Mouse (Mus musculus): ENCODE results near the gene Myod1. TPM values are rescaled to one million over a fixed set of nuclear protein-coding genes. Genes with fewer than 3 reads are reported as not detected.
A peak's percentile ranks its signal among the peaks of the same experiment; 100 is the strongest.

The Myod1 gene
- polyA plus RNA-seq, 1 experiment from 2014 or later: 2.2 TPM

DNA sequence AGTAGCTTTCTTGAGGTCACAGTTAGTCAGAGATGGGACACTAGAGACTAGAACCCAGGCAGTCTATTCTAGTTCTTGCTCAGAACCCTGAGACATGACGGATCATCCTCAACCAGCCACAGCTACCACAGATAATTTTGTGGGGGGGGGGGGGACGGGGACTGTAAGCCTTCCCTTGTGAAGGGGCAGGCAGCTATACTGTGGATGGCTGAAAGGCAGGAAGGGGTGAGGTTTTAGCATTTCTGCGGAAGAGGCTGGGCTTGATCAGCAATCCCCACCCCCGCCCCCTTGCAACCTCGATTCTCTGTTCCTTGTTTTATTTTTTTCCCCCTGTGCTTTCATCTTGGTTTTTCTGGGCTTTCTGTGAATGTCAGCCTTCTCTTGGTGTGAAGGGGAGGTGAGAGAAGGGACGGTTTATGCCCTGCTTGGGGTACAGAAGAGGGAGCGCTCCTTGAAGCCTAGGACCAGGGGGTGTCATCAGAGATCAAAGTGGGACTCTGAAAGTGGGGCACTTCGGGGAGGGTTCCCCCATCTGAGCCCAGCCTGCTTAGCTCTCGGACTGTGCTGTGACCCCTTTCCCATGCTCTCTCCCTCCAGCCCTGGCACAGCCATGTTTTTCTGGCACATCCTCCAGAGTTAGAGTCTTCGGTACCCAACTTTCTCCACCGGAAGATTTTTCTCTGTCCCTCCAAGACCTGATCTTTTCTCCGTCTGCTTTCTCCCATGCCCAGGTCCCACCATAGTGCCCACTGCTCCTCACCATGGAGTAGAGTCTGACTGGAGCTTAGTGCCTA lies 17.6 kb downstream of the Myod1 start:
- peaks cover 58% of the 10 kb centered on the region for H3K27me3 ChIP-seq
- WGBS: 53% methylated on average over 12 of the region's 12 CpGs
- no peaks in the 10 kb centered on the region for H3K9me3 ChIP-seq
- peaks cover 29% of the 10 kb centered on the region for H3K4me1 ChIP-seq (replicated peaks)
- no peak overlapping the region for H3K4me3 ChIP-seq
- no peak overlapping the region for H3K27ac ChIP-seq (replicated peaks)
- H3K4me2 ChIP-seq: no peak overlapping the region
- no peak for ATAC-seq (ENCODE audit: low read depth)
- no peaks in the 10 kb centered on the region for H3K36me3 ChIP-seq
- H3K9ac ChIP-seq: no peak overlapping the region

DNA sequence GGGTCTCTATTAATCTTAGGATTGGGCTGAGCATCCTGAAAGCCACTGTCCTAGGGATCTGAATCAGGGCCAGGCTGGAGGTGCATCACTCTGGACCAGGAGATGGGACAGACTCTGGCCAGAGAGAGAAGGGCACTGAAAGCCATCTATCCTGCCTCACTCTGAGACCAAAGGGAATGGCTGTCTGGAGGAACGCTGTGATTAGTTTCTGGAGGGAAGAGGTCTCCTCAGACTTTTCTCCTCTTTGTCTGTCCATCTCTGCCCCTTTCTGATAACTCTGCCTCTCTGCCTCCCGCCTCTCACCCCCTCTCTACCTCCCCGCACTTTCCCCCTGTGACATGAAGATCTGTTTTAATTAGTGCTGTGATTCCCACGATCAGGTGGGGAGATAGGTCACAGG lies 18.7 kb downstream of the Myod1 start:
- Histone ChIP-seq H3K4me1 (replicated peaks) (peaks cover 39% of the 10 kb centered on the region), H3K4me3 (no peak overlapping the region), H3K27ac (replicated peaks) (no peak overlapping the region), H3K27me3 (peaks cover 62% of the 10 kb centered on the region), H3K9me3 (no peaks in the 10 kb centered on the region), H3K36me3 (no peaks in the 10 kb centered on the region), H3K9ac (no peak overlapping the region), H3K4me2 (no peak overlapping the region)
- no peak for ATAC-seq (ENCODE audit: low read depth)
- WGBS: 66% methylated on average over 4 of the region's 4 CpGs

DNA sequence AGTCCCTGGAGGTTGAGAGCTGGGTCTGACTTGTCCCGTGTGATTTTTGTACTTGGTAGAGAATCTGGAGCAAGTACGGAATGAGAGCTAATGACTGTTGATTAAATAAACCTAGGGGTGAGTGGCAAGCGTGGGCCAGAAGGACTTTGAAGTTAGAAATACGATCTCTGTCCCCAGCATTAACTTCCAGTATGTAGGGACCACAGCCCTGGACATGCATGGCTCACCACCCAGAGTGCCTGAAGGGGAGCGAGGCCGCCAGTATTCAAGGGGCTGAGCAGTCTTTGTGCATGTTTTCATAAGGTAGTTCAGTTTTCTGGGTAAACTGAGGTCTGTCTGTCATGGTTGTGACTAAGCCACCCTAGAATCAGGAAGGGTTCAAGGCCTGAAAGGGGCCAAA lies 19.3 kb downstream of the Myod1 start:
- H3K4me3 ChIP-seq: peak overlapping the region; percentile 86
- H3K4me2 ChIP-seq: peak overlapping the region; percentile 65
- no peaks in the 10 kb centered on the region for H3K9me3 ChIP-seq
- no peak for ATAC-seq (ENCODE audit: low read depth)
- peaks cover 46% of the 10 kb centered on the region for H3K4me1 ChIP-seq (replicated peaks)
- no peak overlapping the region for H3K9ac ChIP-seq
- peaks cover 66% of the 10 kb centered on the region for H3K27me3 ChIP-seq
- no peaks in the 10 kb centered on the region for H3K36me3 ChIP-seq
- H3K27ac ChIP-seq (replicated peaks): no peak overlapping the region
- 44% methylated on average over 6 of the region's 6 CpGs for WGBS

DNA sequence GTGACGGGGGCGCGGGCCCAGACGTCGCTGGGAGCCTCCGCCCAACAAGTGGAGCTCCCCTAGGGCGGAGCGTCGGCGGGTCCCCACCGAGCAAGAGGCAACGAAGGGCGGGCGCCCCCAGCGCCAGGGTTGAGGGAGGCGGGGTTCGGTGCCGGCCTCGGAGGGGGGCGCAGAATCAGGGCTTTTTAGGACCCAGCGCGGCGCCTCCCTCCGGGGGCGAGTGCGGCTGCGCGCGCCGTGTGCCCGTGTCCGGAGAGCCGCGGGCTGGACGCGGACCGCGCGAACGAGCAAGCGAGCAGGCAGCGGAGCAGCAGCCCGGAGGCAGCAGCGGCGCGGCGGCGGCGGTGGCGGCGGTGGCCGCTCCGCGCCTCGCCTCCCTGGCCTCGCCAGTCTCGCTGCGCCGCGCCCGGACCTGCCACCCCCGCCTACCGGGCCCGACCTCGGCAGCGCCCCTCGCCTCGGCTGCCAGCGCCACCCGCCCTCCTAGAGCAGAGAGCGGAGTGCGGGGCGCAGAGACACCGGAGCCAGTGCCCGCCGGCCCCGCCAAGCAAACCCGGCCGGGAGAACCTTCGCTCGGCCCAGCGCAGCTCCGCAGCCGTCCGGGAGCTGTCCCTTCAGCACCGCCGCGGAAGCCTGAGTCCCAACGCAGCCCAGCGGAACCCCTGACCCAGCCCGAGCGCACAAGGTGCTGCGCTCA lies 20.1 kb downstream of the Myod1 start, which contains the start of gene Kcnc1:
TSS of gene Kcnc1 (plus strand) at position 267 of the 697 bp plus-strand sequence.
- peak; percentile 64 for ATAC-seq (ENCODE audit: low read depth)
- peaks cover 53% of the 10 kb centered on the region for H3K4me1 ChIP-seq (replicated peaks)
- peak within 1 kb of the TSS; percentile 86 for H3K27ac ChIP-seq (replicated peaks)
- H3K4me2 ChIP-seq: peak within 1 kb of the TSS; percentile 65
- peaks cover 65% of the 10 kb centered on the region for H3K27me3 ChIP-seq
- H3K9me3 ChIP-seq: no peaks in the 10 kb centered on the region
- no peaks in the 10 kb centered on the region for H3K36me3 ChIP-seq
- peak within 1 kb of the TSS; percentile 96 for H3K9ac ChIP-seq
- peak within 1 kb of the TSS; percentile 86 for H3K4me3 ChIP-seq
- under 1% methylated on average over 65 of the region's 93 CpGs for WGBS

DNA sequence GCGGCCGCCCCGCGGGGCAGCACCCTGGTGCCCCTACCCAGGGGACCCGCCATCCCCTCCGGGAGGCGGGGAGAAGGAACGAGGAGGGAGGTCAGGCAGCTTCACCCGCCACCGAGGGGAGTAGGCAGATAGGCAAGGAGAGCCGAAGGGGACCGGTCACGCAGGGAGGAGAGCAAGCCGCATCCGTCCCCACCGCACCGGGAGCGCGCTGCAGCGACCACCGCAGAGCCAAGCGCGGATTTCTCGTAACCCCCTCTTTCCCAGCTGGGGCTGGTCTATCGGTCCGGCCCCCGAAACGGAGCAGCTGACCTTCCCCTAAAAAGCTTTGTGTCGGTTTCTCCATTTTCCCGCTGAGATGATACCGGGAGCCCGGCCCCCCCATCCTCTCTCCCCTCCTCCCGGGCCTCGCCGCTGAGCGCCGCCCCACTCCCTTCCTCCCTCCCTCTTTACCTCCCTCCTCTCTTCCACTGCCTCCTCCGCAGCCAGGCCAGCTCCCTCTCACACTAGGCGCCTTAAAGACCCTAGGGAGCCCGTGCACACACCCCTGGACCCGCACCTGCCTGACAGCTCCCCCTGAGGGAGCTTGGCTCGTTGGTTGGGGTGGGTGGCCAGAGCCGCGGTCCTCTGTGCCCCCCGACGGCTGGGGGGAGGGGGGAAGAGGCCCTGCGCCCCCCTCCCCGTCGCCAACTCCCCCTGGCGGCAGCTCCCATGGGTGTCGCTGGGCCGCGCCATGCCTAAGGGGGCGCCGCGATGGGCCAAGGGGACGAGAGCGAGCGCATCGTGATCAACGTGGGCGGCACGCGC lies 20.9 kb downstream of the Myod1 start:
- under 1% methylated on average over 60 of the region's 64 CpGs for WGBS
- Histone ChIP-seq H3K9me3 (no peaks in the 10 kb centered on the region), H3K9ac (peak overlapping the region; percentile 96), H3K27ac (replicated peaks) (peak overlapping the region; percentile 86), H3K27me3 (peaks cover 58% of the 10 kb centered on the region), H3K4me2 (peak overlapping the region; percentile 65), H3K36me3 (no peaks in the 10 kb centered on the region), H3K4me3 (peak overlapping the region; percentile 86), H3K4me1 (replicated peaks) (peaks cover 60% of the 10 kb centered on the region)
- ATAC-seq (ENCODE audit: low read depth): peak; percentile 57

DNA sequence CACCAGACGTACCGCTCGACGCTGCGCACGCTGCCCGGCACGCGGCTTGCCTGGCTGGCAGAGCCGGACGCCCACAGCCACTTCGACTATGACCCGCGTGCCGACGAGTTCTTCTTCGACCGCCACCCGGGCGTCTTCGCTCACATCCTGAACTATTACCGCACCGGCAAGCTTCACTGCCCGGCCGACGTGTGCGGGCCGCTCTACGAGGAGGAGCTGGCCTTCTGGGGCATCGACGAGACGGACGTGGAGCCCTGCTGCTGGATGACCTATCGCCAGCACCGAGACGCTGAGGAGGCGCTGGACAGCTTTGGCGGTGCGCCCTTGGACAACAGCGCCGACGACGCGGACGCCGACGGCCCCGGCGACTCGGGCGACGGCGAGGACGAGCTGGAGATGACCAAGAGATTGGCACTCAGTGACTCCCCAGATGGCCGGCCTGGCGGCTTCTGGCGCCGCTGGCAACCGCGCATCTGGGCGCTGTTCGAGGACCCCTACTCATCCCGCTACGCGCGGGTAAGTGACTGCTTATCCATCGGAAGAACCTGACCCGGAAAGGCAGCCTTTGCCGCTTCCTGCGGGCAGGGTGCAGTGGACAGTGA lies 21.6 kb downstream of the Myod1 start:
- whole genome bisulfite sequencing: 11% methylated on average over 70 of the region's 70 CpGs
- Histone ChIP-seq H3K4me1 (replicated peaks) (peaks cover 62% of the 10 kb centered on the region), H3K36me3 (no peaks in the 10 kb centered on the region), H3K27ac (replicated peaks) (no peak overlapping the region), H3K9ac (peak overlapping the region; percentile 96), H3K4me2 (peak overlapping the region; percentile 65), H3K4me3 (peak overlapping the region; percentile 86), H3K9me3 (no peaks in the 10 kb centered on the region), H3K27me3 (peaks cover 57% of the 10 kb centered on the region)
- ATAC-seq (ENCODE audit: low read depth): no peak

DNA sequence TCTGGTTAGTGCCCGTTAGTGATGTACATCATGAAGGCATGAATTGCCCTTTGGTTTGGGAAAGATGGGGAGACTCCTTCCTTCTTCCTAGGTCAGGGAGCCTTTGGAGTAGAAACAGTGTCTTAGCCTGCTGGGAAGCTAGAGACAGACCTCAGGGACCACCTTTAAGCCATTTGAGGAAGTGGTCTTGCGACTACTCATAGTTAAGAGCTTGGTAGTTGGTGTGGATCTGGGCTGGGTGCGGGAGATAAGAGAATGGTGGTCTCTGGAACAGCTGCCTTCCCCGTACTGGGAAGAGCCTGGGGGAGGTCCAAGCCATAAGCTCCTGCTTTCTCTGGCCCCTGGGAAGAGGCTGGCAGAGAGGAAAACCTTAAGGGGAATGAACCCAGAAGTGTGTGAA lies 22.3 kb downstream of the Myod1 start:
- Histone ChIP-seq H3K9me3 (no peaks in the 10 kb centered on the region), H3K4me1 (replicated peaks) (peaks cover 64% of the 10 kb centered on the region), H3K9ac (peak overlapping the region; percentile 96; the same call in 1 of the 2 replicates), H3K27ac (replicated peaks) (no peak overlapping the region), H3K27me3 (peaks cover 53% of the 10 kb centered on the region), H3K4me3 (peak overlapping the region; percentile 86), H3K4me2 (peak overlapping the region; percentile 65), H3K36me3 (no peaks in the 10 kb centered on the region)
- 63% methylated on average over 4 of the region's 4 CpGs for WGBS
- ATAC-seq (ENCODE audit: low read depth): no peak

DNA sequence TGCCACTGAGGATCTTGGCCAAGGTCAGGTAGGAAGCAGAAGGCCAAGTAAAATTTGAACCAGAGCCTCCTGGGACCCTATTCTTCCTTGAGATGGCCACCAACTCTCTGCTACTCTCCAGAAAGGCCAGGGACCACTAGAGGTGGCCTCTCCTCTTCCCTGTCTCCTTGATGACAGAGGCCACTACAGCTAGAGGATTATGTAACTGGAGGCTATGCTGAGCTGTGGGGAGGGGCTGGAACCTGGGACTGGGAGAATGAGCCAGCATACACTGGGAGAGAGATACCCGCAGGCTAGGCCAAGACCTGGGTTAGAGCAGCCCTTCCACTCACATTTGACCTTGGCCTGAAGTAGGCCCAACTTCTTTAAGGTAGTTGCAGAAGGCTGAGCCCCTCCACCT lies 23.4 kb downstream of the Myod1 start:
- Histone ChIP-seq H3K9ac (no peak overlapping the region), H3K4me1 (replicated peaks) (peaks cover 65% of the 10 kb centered on the region), H3K36me3 (no peaks in the 10 kb centered on the region), H3K4me3 (peak overlapping the region; percentile 86), H3K27me3 (peaks cover 43% of the 10 kb centered on the region), H3K4me2 (peak overlapping the region; percentile 65), H3K27ac (replicated peaks) (no peak overlapping the region), H3K9me3 (no peaks in the 10 kb centered on the region)
- no peak for ATAC-seq (ENCODE audit: low read depth)
- 90% methylated on average over 1 of the region's 1 CpGs for WGBS

DNA sequence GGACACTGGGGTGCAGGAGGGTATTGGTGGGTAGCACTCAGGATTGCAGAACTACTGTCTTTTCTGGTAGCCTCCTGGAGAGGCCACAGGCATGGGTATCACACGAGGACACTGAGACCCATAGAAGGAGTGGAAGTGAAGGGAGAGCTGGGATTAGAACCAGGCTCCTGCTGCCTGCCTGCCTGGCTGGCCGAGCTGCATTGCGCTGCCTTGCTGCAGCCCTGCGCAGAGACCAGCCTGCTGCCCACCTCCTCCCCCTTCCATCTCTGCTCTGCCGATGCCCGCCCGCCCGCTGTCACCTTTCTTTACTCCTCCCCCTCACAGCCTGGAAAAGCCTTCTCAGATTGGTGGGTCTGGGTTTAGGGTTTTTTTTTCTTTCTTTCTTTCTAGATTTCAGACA lies 24.1 kb downstream of the Myod1 start:
- H3K4me3 ChIP-seq: peak overlapping the region; percentile 86
- H3K27ac ChIP-seq (replicated peaks): no peak overlapping the region
- no peaks in the 10 kb centered on the region for H3K36me3 ChIP-seq
- 44% methylated on average over 8 of the region's 8 CpGs for WGBS
- peak overlapping the region; percentile 65 for H3K4me2 ChIP-seq
- peaks cover 39% of the 10 kb centered on the region for H3K27me3 ChIP-seq
- peaks cover 65% of the 10 kb centered on the region for H3K4me1 ChIP-seq (replicated peaks)
- H3K9ac ChIP-seq: peak overlapping the region; percentile 59
- H3K9me3 ChIP-seq: no peaks in the 10 kb centered on the region
- no peak for ATAC-seq (ENCODE audit: low read depth)

DNA sequence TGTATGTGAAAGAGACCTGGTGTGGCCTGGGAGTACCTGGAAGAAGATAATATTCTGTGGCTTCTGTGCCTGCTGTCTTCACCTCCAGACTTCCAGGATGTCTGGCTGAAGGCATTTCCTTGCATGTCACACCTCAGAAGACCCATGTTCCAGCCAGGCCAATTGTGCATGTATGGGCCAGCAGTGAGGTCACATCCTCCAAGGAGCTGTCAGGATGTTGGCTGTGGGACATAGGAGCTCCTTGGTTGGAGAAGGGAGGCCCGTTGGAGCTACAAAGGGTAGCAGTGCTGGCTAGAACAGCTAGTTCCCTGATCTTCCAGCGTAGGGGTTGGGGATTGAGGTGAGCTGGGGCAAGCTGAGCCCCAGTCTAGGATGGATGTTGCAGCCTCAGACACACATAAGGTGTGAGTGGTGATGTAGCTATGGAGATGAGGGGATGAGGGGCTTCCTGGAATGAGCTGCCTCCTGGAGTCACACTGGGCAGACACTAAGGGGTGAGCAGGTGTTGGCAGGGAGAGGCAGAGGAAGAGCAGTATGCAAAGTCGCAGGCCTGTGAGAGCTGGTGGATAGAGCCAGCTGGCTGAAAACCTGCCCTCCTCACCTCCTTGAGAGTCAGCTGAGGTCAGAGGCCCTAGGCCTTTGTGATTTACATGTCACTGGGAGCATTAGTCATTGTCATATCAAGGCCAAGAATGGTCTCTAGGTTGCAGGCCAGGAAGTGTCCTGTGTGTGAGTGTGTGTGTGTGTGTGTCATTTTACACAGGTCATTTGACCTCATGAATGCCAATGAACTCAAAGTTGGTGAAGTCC lies 25.3 kb downstream of the Myod1 start:
- Histone ChIP-seq H3K9me3 (no peaks in the 10 kb centered on the region), H3K36me3 (no peaks in the 10 kb centered on the region), H3K9ac (peak overlapping the region; percentile 45; the same call in 1 of the 2 replicates), H3K27me3 (peaks cover 31% of the 10 kb centered on the region), H3K4me3 (peak overlapping the region; percentile 12), H3K4me2 (peak overlapping the region; percentile 65), H3K4me1 (replicated peaks) (peaks cover 58% of the 10 kb centered on the region), H3K27ac (replicated peaks) (no peak overlapping the region)
- ATAC-seq (ENCODE audit: low read depth): no peak
- 72% methylated on average over 3 of the region's 3 CpGs for WGBS
